Mouse (Mus musculus) embryonic facial prominence, embryonic 15.5 days (tissue): ENCODE measurements around the gene Bicral. TPM values are rescaled to one million over a fixed set of nuclear protein-coding genes. Genes with fewer than 3 reads are reported as not detected.
"Not testable (repeated sequence)": the region's sequence is repeated elsewhere in the genome, so short reads cannot be mapped to it uniquely, and the experiment has no call there.

Experiments used
- ATAC-seq: fragments of 200-750 bp; cut with Nextera tagmentation; 2 replicates; pipeline ENCODE4 v1.8.0; 2017; ENCODE audit warnings: low read depth, moderate TSS enrichment; ENCODE audit not compliant: insufficient number of reproducible peaks, low FRiP score, low TSS enrichment
- H3K27ac ChIP-seq: fragments of 300-500 bp; sonication (generic); replicated peaks from 2 replicates; pipeline ENCODE4 v1.5.1; 2015; ENCODE audit warnings: mild to moderate bottlenecking, inconsistent platforms
- H3K27me3 ChIP-seq: fragments of 300-500 bp; sonication (generic); 2 replicates; pipeline ENCODE4 v1.6.1; 2015; ENCODE audit warnings: inconsistent platforms
- H3K36me3 ChIP-seq: fragments of 300-500 bp; sonication (generic); 2 replicates; pipeline ENCODE4 v1.6.1; 2015; ENCODE audit warnings: mild to moderate bottlenecking, inconsistent platforms
- H3K4me1 ChIP-seq: fragments of 300-500 bp; sonication (generic); 2 replicates; pipeline ENCODE4 v1.6.1; 2015; ENCODE audit warnings: inconsistent platforms
- H3K4me2 ChIP-seq: fragments of 300-500 bp; sonication (generic); replicated peaks from 2 replicates; pipeline ENCODE4 v1.6.1; 2015; ENCODE audit warnings: mild to moderate bottlenecking, inconsistent platforms
- H3K4me3 ChIP-seq: fragments of 300-500 bp; sonication (generic); replicated peaks from 2 replicates; pipeline ENCODE4 v1.5.1; 2015; ENCODE audit warnings: mild to moderate bottlenecking, inconsistent platforms
- H3K9ac ChIP-seq: fragments of 300-500 bp; sonication (generic); 2 replicates; pipeline ENCODE4 v1.6.1; 2015; ENCODE audit warnings: inconsistent platforms
- H3K9me3 ChIP-seq: fragments of 300-500 bp; sonication (generic); replicated peaks from 2 replicates; pipeline ENCODE4 v1.6.1; 2016; ENCODE audit warnings: inconsistent platforms
- WGBS: fragments of 180-500 bp; shearing (Covaris S2); methylation state at CpG from one replicate; pipeline ENCODE4 v1.1.7; 2015; 5-methylcytosine and 5-hydroxymethylcytosine counted together
- polyA plus RNA-seq: library from polyadenylated mRNA; unstranded; fragments of >200 nt; fragmentation: Nextera tagmentation; extraction: Ambion mirVana; gene quantifications from 2 replicates; pipeline ENCODE4 v1.2.1, GENCODE M21; 2015

Gene Bicral
- polyA plus RNA-seq, 1 experiment from 2014 or later, result 4.5 TPM

- WGBS, result 2% methylated on average over 5 of the region's 5 CpGs
- H3K9ac ChIP-seq, result peak overlapping the region; percentile 33
- no peak for ATAC-seq
Observed at GRCm38 (mm10) chr17:46772038-46772403, 86.3 kb downstream of the Bicral start.

GRCm38 (mm10) chr17:46771616-46772015 lies 86.7 kb downstream of the Bicral start:
- Histone ChIP-seq H3K4me1 (peaks cover 12% of the 10 kb centered on the region), H3K36me3 (peaks cover 26% of the 10 kb centered on the region), H3K9me3 (no peaks in the 10 kb centered on the region), H3K27me3 (no peaks in the 10 kb centered on the region), H3K4me3 (peak overlapping the region; percentile 98), H3K9ac (peak overlapping the region; percentile 33; the same call in 1 of the 2 replicates), H3K27ac (peak overlapping the region; percentile 91), H3K4me2 (peak overlapping the region; percentile 80)
- WGBS, result 63% methylated on average over 17 of the region's 17 CpGs
- ATAC-seq, result no peak

More at GRCm38 (mm10) chr17:46772038-46772403, 86.3 kb downstream of the Bicral start:
- Histone ChIP-seq H3K27ac (peak overlapping the region; percentile 91), H3K9me3 (no peaks in the 10 kb centered on the region), H3K4me3 (peak overlapping the region; percentile 98), H3K36me3 (peaks cover 29% of the 10 kb centered on the region), H3K27me3 (no peaks in the 10 kb centered on the region), H3K4me1 (peaks cover 12% of the 10 kb centered on the region), H3K4me2 (peak overlapping the region; percentile 80)

GRCm38 (mm10) chr17:46771025-46771424 lies 87.3 kb downstream of the Bicral start:
- Histone ChIP-seq H3K9me3 (no peaks in the 10 kb centered on the region), H3K4me2 (no peak overlapping the region), H3K27me3 (no peaks in the 10 kb centered on the region), H3K36me3 (peaks cover 20% of the 10 kb centered on the region), H3K9ac (no peak overlapping the region), H3K27ac (no peak overlapping the region), H3K4me3 (no peak overlapping the region), H3K4me1 (peaks cover 12% of the 10 kb centered on the region)
- no peak for ATAC-seq
- WGBS, result 78% methylated on average over 4 of the region's 4 CpGs

- no peak overlapping the region for H3K9ac ChIP-seq
- WGBS, result 88% methylated on average over 11 of the region's 11 CpGs
- peaks cover 16% of the 10 kb centered on the region for H3K36me3 ChIP-seq
- H3K4me1 ChIP-seq, result peaks cover 12% of the 10 kb centered on the region
- no peak overlapping the region for H3K4me2 ChIP-seq
- no peaks in the 10 kb centered on the region for H3K9me3 ChIP-seq
- ATAC-seq, result no peak
- no peak overlapping the region for H3K4me3 ChIP-seq
- H3K27me3 ChIP-seq, result no peaks in the 10 kb centered on the region
- no peak overlapping the region for H3K27ac ChIP-seq
Observed at GRCm38 (mm10) chr17:46770546-46770945, 87.7 kb downstream of the Bicral start.

- Histone ChIP-seq H3K36me3 (no peaks in the 10 kb centered on the region), H3K27me3 (no peaks in the 10 kb centered on the region), H3K4me2 (no peak overlapping the region), H3K27ac (no peak overlapping the region), H3K4me1 (peaks cover 4% of the 10 kb centered on the region), H3K9me3 (no peaks in the 10 kb centered on the region), H3K9ac (no peak overlapping the region), H3K4me3 (no peak overlapping the region)
- 45% methylated on average over 8 of the region's 8 CpGs for WGBS
- ATAC-seq, result no peak
Observed at GRCm38 (mm10) chr17:46767868-46768267, 90.4 kb downstream of the Bicral start.

GRCm38 (mm10) chr17:46764916-46765315 lies 93.4 kb downstream of the Bicral start:
- not testable (repeated sequence) for H3K27me3 ChIP-seq, H3K4me1 ChIP-seq, ATAC-seq, H3K4me2 ChIP-seq, H3K9ac ChIP-seq, H3K9me3 ChIP-seq, H3K27ac ChIP-seq, H3K36me3 ChIP-seq, H3K4me3 ChIP-seq
- 58% methylated on average over 9 of the region's 9 CpGs for WGBS

GRCm38 (mm10) chr17:46763544-46763943 lies 94.7 kb downstream of the Bicral start, which contains the start of gene Ptcra:
TSS of gene Ptcra (minus strand) at chr17:46763712.
- H3K9ac ChIP-seq, result no peak within 1 kb of the TSS
- WGBS, result 63% methylated on average over 2 of the region's 2 CpGs

GRCm38 (mm10) chr17:46758753-46759152 lies 99.5 kb downstream of the Bicral start:
- Histone ChIP-seq H3K36me3 (no peaks in the 10 kb centered on the region), H3K27ac (no peak overlapping the region), H3K4me2 (no peak overlapping the region), H3K4me3 (no peak overlapping the region), H3K4me1 (no peaks in the 10 kb centered on the region), H3K9me3 (no peaks in the 10 kb centered on the region), H3K9ac (no peak overlapping the region), H3K27me3 (no peaks in the 10 kb centered on the region)
- ATAC-seq, result no peak
- 58% methylated on average over 12 of the region's 12 CpGs for WGBS

More at GRCm38 (mm10) chr17:46763544-46763943, 94.7 kb downstream of the Bicral start, which contains the start of gene Ptcra:
- Histone ChIP-seq H3K9me3 (no peaks in the 10 kb centered on the region), H3K27me3 (no peaks in the 10 kb centered on the region), H3K4me2 (no peak within 1 kb of the TSS), H3K4me3 (no peak within 1 kb of the TSS), H3K4me1 (no peaks in the 10 kb centered on the region), H3K36me3 (no peaks in the 10 kb centered on the region), H3K27ac (no peak within 1 kb of the TSS)
- 0 out of 2 replicates have a peak, but pooled peaks have one; percentile 15 for ATAC-seq

- H3K27me3 ChIP-seq, result no peaks in the 10 kb centered on the region
- no peaks in the 10 kb centered on the region for H3K9me3 ChIP-seq
- H3K4me3 ChIP-seq, result peak within 1 kb of the TSS; percentile 80
- peak within 1 kb of the TSS; percentile 92 for H3K27ac ChIP-seq
- H3K36me3 ChIP-seq, result 0 out of 2 replicates have a peak, but pooled peaks cover 4% of the 10 kb centered on the region
- under 1% methylated on average over 58 of the region's 58 CpGs for WGBS
- peak within 1 kb of the TSS; percentile 73 for H3K4me2 ChIP-seq
- peak; percentile 99 for ATAC-seq
- H3K9ac ChIP-seq, result peak within 1 kb of the TSS; percentile 57
- H3K4me1 ChIP-seq, result peaks cover 11% of the 10 kb centered on the region
Observed at GRCm38 (mm10) chr17:46751794-46752556, 106.3 kb downstream of the Bicral start, which contains the start of gene Cnpy3. TSS of gene Cnpy3 (minus strand) at chr17:46752214.

- H3K9me3 ChIP-seq, result no peaks in the 10 kb centered on the region
- peak overlapping the region; percentile 80 for H3K4me3 ChIP-seq
- no peaks in the 10 kb centered on the region for H3K27me3 ChIP-seq
- H3K4me2 ChIP-seq, result peak overlapping the region; percentile 73
- H3K27ac ChIP-seq, result peak overlapping the region; percentile 92
- peaks cover 11% of the 10 kb centered on the region for H3K4me1 ChIP-seq
- H3K36me3 ChIP-seq, result peaks cover 8% of the 10 kb centered on the region; the same call in 1 of the 2 replicates
- H3K9ac ChIP-seq, result peak overlapping the region; percentile 57
- 20% methylated on average over 16 of the region's 16 CpGs for WGBS
- peak; percentile 17; the same call in 1 of the 2 replicates for ATAC-seq
Observed at GRCm38 (mm10) chr17:46751056-46751793, 107.1 kb downstream of the Bicral start.

GRCm38 (mm10) chr17:46750580-46750979 lies 107.7 kb downstream of the Bicral start:
- Histone ChIP-seq H3K9ac (peak overlapping the region; percentile 57), H3K27me3 (no peaks in the 10 kb centered on the region), H3K4me2 (peak overlapping the region; percentile 73), H3K9me3 (no peaks in the 10 kb centered on the region), H3K36me3 (peaks cover 8% of the 10 kb centered on the region; the same call in 1 of the 2 replicates), H3K27ac (peak overlapping the region; percentile 92), H3K4me3 (peak overlapping the region; percentile 80), H3K4me1 (peaks cover 11% of the 10 kb centered on the region)
- 89% methylated on average over 4 of the region's 4 CpGs for WGBS
- no peak for ATAC-seq
